Mouse (Mus musculus): ENCODE results near the gene Nanp. TPM values are rescaled to one million over a fixed set of nuclear protein-coding genes. Genes with fewer than 3 reads are reported as not detected.

Nanp gene
- total RNA-seq, 4 experiments from 2014 or later: 10.8 to 17.5 (median 17.0) TPM

- DNase-seq: no peak
These were observed 41.6 kb downstream of the Nanp start for GRCm38 (mm10) chr2:150997618-150998017.

DNA sequence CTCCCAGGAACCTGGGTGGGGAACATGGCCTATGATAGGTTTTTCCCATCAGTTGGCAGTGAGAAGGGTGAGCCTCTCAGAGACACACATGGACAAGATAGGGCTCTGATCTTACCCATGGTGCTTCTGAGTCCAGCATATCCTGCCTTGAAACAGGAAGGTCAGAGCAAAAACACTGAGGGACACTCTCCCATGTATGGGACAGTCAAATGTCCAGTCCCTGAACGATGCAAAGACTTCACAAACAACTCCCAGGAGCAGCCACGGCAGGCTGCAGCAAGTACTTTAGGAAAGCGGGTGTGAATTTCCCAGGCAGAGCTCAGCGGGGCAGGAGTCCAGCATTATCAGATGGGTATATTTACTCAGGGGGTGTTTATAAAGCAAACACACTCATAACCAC lies 43.9 kb downstream of the Nanp start:
- no peak for DNase-seq

GRCm38 (mm10) chr2:150991050-150991449 lies 48.1 kb downstream of the Nanp start:
- no peak for DNase-seq

GRCm38 (mm10) chr2:150990506-150990905 lies 48.7 kb downstream of the Nanp start:
- DNase-seq: no peak

DNA sequence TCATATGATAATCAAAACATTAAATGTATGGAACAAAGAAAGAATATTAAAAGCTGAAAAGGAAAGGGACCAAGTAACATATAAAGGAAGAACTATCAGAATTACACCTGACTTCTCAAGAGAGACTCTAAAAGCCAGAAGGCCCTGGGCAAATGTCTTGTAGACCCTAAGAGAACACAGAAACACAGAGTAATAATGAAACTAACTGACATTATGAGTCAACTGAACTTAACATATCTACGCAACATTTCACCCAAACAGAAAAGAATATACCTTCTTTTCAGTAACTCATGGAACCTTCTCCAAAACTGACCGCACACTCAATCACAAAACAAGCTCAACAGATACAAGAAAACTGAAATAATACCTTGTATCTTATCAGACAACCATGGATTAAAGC lies 53.8 kb downstream of the Nanp start:
- DNase-seq: no peak

- DNase-seq: no peak
These were observed 57.1 kb downstream of the Nanp start for GRCm38 (mm10) chr2:150982051-150982450.

GRCm38 (mm10) chr2:150981524-150981923 lies 57.7 kb downstream of the Nanp start:
- no peak for DNase-seq

GRCm38 (mm10) chr2:150979861-150980620 lies 59.2 kb downstream of the Nanp start:
- no peak for DNase-seq

Other genes starting within 250 kb of the Nanp start
- 100 to 1,000 TPM in 1 of 4 experiments, 10 to 100 TPM in 3; 76.1 to 111 (median 90.2) TPM for gene Abhd12, start 134.7 kb downstream of the Nanp start, total RNA-seq (2022)
- gene Gins1, start 134.0 kb downstream of the Nanp start, total RNA-seq (2022): 1 to 10 TPM; 2.4 to 2.7 (median 2.6) TPM
- 10 to 100 TPM; 22.3 to 36.1 (median 28.0) TPM for gene Ninl, start within 50 bp of the Nanp start, total RNA-seq (2022)
- gene Gm14151, start 53.0 kb upstream of the Nanp start, total RNA-seq (2022): not detected
- not detected for gene Gm14147, start 58.8 kb upstream of the Nanp start, total RNA-seq (2022)